Mouse (Mus musculus) v-Abl transformed pro-B cells (cell line): ENCODE data around the gene Mss51.

Experiments used
- in situ Hi-C, 2 experiments: fragments of 400-800 bp; cut with MboI; formaldehyde crosslinking; loops; one replicate each; pipeline ENCODE4 v1.15.1; 2025; ENCODE audit not compliant: unreplicated experiment in 2 of 2

The Mss51 gene

DNA sequence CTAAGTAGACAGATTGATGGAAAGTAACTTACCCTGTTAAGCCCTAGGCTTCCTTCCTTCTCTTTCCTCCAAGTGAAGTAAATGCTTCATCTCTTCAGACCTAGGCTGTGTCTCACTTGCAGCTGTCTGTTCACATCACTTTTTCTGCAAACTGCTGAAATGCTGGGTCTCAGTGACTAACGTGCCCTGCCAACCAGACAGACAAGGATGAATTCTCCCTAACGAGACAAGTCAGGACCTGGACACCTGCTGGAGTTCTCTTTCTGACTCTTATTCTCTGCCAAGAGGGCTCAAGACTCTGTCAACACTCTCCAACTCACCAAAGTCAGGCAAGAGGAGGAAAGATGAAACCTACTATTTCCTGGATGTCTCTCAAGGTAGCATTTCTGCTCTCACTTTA lies at the start of gene Mss51:
TSS of gene Mss51 (minus strand) at position 299 of the 400 bp plus-strand sequence.
- in situ Hi-C loops: no loop called here

DNA sequence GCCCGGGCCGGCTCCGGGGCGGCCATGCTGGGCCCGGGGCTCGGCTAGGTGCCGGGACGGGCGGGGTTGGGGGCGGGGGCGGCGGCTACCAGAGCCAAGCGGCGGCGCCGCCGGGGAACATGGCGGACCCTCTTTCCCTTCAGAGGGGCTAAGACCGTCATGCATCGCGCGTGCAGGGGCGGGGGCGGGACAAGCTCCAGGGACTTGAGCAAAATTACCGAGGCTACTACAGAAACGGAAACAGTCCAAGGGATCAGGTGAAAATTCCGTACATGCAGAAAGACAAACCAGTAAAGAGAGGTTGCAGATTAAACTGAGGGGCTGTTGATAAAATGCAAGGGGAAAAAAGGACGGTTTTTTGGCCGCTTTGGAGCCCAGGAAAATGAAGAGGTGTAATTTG lies 49.7 kb upstream of the Mss51 start, which contains the start of gene Ppp3cb:
TSS of gene Ppp3cb (minus strand) at position 159 of the 400 bp plus-strand sequence.
- in situ Hi-C loops: loop anchor here in 1 of 2 experiments (10.0 kb wide), 1 partner anchor 562 kb away; no protein-coding TSS in a partner anchor

DNA sequence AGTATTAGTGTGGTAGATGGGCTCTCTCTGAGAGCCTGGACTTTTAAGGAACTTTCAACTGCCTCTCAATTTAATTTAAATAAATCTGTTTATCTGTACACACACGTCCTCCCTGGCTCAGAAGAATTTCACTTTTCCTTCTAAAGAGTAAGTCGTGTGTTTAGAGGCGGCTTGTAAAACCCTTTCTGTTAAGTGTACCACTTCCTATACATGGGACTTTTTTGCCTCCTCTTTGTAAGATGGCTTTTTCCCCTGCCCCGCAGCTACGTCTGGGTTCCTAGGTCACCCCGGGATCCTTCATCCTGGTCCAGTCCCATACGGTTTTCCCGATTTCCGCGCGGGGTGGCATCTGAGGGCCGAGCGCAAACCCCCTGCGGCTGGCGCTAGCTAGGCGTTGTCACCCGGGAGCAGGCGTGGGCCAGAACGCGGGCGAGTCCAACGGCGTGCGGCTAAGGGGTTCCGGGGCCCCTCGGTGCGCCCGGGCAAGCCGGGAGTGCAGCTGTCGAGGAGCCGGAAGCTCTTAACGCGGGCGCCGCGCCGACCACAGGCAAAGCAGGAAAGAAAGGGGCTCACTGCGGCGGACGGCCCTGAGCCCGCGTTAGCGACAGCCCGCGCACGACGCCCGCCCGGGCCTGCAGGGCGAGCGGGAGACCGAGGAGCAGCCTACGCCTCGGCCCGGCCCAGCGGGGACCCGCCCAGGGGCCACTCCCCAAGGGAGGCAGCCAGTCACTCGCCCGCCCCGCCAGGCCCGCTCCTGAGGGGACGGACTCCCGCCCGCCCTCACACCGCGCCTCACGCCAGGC lies 49.0 kb upstream of the Mss51 start:
- in situ Hi-C loops: loop anchor here in 1 of 2 experiments (10.0 kb wide), 1 partner anchor 561 kb away; no protein-coding TSS in a partner anchor

DNA sequence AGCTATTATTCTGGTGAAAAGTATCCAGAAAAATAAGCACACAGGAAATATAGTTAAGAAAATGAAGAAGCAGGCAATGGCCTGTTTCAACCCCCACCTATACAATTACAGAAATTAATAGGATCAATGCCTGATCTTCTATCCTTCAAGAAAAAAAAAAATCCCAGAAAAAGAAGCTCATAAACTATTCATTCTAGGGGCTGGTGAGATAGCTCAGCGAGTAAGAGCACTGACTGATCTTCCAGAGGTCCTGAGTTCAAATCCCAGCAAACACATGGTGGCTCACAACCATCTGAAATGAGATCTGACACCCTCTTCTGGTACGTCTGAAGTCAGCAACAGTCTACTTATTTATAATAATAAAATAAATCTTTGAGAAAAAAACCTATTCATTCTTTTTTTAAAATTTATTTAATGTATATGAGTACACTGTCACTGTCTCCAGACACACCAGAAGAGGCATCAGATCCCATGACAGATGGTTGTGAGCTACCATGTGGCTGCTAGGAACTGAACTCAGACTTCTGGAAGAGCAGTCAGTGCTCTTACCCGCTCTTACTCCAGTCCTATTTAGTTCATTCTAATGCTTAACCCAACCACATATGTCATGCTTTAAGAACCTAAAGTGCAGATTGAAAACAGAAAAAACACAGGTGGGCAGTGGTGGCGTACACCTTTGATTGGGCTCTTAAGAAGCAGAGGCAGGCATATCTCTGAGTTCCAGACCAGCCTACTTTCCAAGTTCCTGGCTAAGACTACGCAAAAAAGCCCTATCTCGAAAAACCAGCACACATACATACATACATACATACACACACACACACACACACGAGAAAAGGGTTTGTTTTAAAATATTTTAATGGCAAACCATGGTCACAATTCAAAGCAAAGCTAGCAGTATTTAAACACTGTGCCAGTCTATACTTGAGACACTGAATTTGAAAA lies 48.0 kb upstream of the Mss51 start:
- in situ Hi-C loops: loop anchor here in 1 of 2 experiments (10.0 kb wide), 1 partner anchor 560 kb away; no protein-coding TSS in a partner anchor

DNA sequence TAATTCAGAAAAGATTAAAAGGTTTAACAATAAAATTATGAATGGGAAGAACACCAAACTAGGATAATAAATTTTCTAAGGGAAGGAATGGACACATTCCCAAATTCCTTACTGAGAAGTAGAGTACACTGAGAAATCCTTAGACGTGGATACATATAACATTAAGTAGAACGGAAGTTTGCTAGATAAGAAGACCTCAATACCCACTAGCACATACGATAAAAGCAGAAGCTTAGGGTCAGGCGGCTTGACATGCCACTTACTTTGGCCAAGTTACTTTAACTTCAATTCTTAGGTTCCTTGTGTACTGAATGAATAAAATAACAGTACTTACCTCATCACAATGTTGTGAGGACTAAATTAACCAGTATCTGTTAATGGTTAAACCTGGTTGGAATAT lies 32.9 kb upstream of the Mss51 start:
- in situ Hi-C loops: no loop called here

DNA sequence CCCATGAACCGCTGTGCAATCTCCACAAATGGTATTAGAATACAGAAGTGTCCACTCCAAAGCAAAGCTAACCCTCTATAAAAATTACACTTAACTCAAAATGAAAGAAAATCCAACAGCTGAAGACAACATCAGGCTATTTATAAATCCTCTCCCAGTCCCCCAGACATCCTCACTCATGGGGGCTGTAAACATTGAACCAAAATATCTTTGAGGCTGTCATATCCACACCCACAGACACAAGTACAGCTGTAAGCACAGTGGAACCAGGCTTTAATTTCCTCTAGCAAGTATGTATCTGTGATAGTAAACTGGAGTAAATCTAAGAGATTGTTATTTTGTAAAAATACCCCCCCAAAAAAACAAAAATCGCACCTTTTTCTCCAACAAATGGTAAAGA lies 23.5 kb upstream of the Mss51 start:
- in situ Hi-C loops: no loop called here

DNA sequence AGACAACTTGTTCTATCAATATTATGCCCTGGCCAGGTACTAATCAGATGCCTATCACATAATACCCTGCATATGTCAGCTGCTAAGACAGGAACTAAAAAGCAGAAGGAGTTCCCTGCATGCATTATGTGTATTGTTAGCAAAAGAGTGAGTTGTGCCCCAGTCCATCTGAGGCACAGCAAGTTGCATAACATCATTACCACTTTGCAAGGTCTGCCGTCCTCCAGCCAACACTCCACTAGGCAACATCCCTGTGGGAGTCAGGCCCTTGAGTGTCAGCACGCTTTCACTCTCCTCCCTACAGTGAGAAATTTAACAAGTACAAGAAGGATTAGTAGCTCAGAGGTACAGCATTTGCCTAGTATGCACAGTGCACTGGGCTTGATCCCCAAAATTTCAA lies 11.7 kb upstream of the Mss51 start:
- in situ Hi-C loops: no loop called here

DNA sequence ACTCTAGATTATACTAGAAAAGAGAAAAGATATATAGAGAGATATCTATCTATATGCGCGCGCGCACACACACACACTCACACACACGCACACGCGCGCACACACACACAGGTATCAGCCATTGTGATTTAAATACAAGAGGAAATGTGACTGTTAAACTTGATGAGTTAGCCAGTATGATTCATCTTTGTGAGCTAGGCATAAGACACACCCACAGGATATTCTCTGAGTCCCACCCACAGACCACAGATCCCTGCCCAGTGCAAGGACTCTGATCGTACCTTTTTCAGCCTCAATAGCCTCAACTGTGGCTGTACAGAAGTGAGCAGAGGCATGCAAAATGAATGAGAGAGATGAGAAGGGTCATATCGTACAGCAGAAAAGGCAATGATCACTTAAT lies 6.3 kb upstream of the Mss51 start:
- in situ Hi-C loops: loop anchor here in 1 of 2 experiments (5.0 kb wide), 1 partner anchor 34 kb away; no protein-coding TSS in a partner anchor

DNA sequence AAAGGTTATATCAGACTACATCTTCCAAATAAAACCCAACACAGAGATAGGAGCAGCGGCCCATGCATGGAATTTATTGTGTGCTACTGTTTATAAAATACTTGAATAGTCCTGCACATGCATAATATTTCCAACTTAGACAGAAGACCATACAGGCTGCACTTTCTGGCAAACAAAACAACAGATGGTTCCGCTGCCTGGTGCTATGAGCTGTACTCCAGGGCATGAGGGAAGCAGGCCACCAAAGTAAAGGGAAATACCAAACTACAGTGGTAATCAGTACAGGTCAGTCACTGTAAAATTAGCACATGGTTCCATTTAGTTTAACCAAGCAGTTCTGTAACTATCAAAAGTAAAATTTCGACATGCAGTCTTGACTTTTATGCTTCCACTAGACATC lies 3.3 kb upstream of the Mss51 start:
- in situ Hi-C loops: loop anchor here in 1 of 2 experiments (5.0 kb wide), 1 partner anchor 37 kb away; no protein-coding TSS in a partner anchor

DNA sequence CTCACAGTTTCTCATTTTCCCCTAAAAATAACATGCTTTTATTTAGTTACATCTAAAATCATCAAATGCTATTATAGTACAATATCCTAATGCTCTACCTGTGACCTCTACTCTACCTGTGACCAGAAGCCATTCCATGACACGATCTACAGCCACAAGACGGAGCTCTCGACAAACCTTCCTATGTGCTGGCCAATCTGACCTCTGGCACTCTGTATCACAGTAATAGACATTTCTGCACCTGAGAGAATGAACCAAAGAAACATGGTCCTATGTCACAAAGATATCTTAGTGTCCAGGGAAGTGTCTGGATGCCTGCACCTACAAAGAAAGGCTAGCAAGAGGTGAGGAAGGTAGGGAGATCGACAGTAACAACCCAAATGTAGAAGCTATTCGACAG lies 10.7 kb downstream of the Mss51 start:
- in situ Hi-C loops: no loop called here

DNA sequence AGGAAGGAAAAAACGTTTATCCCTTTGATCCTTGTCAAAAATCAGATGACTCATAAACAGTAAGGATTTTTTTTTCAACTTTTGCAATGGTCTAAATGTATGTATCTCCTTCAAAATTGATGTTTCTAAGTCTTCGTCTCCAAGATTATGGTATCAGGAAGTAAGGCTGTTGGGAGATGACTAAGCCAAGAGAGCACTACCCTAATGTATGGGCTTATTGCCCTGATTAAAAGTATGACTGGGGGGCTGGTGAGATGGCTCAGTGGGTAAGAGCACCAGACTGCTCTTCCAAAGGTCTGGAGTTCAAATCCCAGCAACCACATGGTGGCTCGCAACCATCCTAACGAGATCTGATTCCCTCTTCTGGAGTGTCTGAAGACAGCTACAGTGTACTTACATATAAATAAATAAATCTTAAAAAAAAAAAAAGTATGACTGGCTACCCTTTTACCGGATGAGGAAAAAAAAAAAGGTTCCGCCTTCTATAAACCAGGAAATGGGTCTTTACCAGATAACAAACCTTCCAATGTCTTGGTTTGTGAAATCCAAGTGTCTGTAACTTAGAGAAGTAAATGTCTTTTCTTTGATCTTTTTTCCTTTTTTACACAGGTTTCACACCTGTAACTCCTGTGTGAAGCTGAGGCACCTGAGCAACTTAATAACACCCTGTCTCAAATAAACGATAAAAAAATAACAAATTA lies 14.5 kb downstream of the Mss51 start:
- in situ Hi-C loops: no loop called here

DNA sequence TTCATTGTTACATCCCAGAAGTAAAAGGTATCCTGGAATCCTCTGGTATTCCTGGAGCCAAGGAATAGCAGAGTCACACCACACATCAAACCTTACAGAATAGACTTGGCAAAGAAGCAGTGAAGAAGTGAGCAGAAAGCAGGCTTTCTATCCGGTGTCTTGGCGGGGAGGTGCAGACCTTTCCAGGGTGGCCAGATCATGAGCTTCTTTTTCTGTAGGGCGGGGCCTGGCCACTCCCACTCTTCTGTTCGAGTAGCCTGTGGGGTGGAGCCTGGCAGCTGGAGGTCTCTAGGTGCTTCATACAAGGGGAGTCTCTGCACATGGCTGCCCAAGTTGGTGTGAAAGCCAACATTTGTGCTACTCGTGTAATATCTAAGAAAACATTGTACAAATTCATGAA lies 15.5 kb downstream of the Mss51 start:
- in situ Hi-C loops: no loop called here

DNA sequence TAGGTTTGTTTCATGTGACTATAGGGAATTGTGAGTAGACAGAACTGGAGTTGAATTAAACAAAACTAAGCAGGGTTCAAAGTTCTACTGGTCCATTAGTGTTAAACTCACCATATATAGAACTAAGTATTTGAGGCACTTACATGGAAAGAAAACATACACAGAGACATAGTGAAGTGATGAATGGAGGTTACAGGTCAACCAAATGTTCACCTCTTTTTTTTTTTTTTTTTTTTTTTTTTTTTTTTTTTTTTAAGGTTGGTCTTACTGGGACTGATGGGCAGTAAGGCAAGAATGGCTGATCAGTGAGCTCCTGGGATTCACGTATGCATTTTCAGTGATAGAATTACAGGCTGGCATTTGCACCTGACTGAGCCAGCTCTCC lies 16.5 kb downstream of the Mss51 start:
- in situ Hi-C loops: no loop called here

DNA sequence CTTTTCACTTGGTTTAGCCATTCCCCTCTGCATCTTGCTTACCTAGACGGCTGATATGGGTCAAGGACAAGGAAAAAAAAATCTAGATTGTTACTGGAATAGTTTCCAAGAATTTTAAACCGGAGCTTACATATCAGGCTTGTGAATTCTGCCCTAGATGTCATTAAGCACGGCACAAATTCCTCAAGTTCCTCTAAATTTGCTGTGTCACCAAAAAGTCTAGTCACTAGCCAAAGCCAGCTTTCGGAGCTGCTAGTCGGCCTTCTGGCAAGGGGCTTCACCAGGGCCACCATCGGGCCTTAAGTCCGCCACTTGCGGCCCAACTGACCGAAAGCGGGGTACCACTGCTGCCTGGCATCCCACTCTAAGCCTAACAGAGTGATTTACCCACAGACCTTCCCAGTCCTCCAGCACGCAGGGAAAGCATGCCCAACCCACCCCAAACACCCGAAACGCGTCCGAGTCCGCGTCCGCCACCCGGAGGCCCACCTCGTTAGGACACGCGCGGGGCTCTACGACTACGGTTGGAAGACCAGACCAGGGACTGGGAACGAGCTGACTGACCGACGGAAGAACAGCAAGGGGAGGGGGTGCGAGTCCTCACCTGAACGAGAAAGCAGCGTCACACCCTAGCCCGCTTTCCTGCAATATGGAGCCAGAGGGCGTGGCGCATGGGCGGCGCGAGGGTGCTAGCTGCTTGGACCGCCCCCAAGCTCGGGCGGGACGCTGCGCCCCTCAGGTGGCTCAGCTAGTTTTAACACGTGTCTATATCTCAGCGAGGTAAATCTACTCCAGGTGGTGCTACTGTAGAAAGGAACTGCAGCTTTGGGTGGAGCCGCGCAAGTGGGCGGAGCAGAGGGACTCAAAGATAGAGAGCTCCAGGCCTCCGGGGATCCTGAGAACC lies 17.2 kb downstream of the Mss51 start, which contains the start of gene Anxa7:
TSS of gene Anxa7 (minus strand) at position 843 of the 904 bp plus-strand sequence.
- in situ Hi-C loops: no loop called here

DNA sequence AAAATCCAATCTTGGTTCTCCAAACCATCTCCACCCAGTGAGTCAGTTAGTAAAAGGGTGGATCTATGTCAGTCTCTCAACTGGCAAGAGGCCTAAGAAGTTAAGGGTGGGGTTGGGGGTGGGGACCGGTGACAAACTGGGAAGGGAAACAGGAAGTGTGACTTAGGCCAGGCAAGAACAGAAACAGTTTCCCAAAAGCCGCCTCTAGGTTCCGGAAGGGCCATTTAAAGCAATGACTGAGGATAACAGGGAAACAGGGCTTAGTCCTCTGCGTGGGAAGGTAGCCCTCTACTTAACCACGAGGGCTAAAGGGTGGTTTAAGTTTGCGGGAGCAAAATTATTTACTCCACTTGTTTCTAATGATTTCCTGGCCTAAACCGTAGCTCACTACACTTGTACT lies 17.9 kb downstream of the Mss51 start:
- in situ Hi-C loops: no loop called here

DNA sequence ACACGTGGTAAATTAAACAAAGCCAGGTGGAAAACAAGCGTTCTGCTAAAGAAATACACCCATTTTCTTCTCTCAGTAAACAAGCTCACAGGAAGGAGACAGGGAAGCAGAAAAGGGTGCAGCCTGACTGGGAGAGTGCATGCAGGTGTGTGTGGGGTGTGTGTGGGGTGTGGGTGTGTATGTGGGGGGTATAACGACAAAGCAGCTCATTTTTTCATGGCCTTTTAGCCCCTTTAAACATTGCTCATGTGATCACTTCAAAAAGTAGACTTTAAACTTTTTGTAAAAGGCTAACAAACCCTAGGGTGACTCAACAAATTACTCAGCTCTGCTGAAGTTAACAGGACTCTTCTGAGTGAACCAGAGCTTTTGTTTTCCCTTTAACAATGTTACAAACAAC lies 18.3 kb downstream of the Mss51 start:
- in situ Hi-C loops: no loop called here

DNA sequence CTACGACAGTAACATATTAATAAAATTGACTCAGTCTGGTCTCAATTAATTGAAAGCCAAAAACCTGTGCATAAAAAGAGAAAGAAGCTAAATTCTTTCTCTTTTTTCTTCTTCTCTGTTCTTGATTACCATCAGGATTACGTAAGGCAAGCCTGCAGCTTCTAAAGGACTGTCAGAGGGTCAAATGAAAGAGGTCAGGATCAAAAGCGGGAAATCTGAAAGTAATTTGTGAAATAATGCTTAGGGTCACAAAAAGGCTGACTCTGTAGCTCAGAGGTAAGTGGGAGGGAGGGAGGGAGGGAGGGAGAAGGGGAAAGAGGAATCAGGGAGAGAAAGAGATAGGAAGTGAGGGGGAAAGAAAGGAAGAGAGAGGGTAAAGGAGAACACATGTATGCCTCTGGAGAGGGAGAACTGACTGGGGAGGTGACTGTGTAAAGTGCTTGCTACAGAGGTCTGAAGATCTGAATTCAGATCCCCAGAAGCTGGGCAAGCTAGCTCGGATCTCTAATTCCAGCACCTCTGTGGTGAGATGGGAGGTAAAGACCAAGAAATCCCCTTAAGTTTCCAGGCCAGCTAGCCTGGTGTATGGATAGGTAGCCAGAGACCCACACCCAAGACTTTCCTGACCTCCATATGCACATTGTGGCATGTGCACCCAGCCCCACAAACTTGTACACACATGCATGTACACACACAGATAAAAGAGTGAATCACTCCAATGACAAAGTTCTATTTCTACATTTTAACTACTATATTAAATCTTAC lies 19.3 kb downstream of the Mss51 start:
- in situ Hi-C loops: no loop called here

DNA sequence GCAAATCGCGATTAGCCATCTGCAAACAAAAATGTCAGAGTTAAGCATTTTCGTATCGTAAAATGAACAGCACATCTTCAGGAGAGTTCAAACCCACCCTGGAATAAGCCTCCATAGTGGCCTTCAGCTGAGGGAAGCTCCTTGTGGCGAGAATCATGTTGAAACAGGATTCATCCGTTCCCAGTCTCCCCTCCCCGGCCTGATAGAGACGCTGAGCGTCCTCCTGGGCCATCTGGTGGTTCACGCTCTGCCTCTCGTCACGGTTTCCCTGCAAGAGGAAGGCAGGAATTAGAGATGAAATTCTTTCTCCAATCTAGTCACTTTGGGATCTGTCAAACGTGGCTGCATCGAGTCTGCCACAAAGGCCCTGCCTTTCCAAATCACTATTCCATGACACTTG lies 36.5 kb downstream of the Mss51 start:
- in situ Hi-C loops: no loop called here

DNA sequence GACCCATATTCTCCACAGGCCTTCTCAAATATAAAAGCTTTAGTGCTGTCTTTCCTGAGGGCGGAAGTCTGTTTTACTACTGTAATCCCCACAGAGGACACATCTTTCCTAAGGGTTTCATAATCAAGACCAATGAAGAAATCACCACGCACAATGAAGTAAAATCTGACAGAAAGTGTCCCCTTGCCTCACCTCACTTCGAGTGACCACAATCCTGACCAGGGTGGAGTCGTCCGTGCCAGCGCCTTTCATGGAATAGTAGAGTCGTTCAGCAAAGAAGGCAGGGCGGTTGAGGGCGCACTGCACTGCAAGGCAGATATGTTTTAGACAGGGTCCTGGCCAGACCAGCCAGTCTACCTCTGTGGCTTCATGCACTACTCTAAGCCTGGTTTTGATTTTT lies 38.3 kb downstream of the Mss51 start:
- in situ Hi-C loops: no loop called here
